Mouse (Mus musculus) cerebellum, adult 9-10 months (tissue): ENCODE data around the gene Kcnip1.

Source experiments
- DNase-seq: peaks from one replicate; pipeline ENCODE4 v3.0.0; 2022

Gene Kcnip1

DNA sequence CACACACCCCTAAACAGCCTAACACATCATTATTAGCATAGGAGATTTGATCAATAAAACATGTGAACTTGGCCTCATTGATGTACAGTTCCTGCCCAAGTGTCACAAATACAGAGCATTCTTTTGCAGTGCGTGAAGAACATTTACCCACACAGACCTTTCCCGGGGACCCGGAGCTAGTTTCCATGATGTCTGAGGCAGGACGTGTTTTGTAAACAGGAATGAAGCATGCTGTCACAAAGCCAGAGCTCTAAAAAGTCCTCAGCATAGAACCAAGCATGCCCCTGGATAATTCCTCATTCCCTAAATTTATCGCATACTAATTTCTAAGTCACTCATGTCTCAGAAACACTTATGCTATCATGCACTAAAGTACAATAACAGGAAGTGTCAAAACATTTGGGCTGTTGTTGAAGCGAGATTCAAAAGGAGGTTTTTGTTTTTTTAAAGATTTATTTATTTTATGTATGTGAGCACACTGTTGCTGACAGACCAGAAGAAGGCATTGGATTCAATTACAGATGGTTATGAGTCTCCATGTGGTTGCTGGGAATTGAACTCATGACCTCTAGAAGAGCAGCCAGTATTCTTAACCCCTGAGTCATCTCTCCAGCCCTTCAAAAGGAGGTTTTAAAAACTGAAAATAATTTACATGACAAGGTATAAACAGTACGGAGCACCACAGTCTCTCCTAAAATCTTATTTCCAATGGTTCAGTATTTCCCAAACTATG, 336.9 kb downstream of the Kcnip1 start:
- no peak for DNase-seq

- no peak for DNase-seq
Measured at GRCm38 (mm10) chr11:33655221-33655620, 337.7 kb downstream of the Kcnip1 start.

GRCm38 (mm10) chr11:33654485-33654884, 338.5 kb downstream of the Kcnip1 start:
- no peak for DNase-seq

DNA sequence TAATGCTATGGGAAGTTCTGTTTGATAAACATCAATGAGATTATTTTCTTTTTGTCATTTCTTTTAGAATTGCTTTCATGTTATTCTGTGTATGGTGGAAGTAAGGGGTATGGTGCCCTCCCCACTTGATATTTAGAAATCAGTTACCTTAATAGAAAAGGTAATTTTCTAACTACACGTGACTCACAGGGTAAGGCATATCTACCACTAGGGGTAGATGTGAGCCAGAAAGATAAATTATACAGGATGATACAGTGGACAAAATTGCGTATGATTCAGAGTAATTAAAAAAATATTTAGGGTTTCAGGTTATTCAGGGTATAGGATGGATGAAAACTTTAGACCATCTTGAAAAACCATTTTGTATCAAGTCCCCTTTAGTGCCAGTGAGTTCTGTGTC, 343.6 kb downstream of the Kcnip1 start:
- no peak for DNase-seq

GRCm38 (mm10) chr11:33637107-33637506, 355.8 kb downstream of the Kcnip1 start:
- DNase-seq: no peak

DNA sequence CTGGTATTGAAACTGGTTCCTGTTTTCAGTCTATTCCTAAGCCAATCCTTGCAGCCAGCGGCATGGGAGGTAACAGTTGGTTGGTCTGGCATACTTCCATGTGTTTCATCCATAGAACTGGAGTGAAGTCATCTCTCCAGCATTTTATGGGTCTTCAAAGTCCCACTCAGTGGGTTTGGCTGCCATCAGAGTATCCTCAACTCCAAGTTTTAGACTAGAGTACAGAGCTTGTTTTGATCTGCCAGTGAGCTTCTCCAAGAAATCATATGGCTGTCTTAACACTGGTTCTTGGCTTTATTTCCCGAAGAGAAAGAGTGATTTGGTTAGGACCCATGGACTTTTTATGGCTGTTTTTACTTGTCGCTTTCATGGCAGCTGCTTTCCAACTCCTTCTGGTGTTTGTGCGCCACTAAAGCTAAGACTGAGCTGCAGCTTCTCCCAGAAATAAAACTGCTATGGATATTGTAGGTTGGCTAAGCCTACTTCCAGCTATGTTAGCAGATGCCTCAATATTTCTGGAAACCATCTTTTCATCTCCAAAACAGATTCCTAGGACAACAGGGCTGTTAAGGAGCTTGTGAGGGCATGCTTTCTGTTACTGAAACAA, 365.7 kb downstream of the Kcnip1 start:
- no peak for DNase-seq

DNA sequence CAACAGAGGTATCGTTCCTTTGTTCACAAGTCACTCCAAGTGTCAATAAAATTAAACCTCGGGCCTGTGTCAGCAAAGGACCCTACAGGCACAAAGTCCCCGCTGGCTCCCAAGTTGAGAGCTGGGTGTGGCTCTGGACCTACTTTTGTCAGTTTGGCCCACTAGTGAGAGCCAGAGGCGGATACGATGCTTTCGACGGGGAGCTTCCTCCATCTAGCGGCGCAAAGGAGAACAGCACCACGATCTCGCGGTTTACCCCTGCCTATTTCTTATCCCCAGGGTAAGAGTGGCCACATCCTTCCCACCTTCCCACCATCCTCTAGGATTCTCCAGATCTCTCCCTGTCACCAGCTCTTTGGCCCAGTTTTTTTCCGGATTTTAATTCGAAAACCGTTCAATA, 378.7 kb downstream of the Kcnip1 start:
- DNase-seq: peak; percentile 54

DNA sequence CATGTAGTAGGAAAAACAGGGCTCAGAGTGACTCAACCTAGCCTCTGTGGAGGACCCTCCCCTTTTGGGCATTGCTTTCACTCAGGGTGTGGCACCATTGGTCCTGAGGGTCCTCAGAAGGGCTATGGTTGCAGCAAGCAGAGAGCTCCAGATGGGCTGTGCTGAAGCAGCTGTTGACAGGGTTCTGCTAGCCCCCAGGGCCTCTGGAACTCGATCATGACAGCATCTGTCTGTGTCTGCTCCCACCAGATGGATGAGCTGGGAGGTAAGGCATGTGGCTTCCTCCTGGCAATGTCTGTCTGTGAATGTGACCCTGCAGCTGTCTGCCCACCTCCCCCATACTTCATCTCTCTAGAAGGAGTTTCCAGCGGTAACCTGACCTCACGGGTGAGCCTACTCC, 385.2 kb downstream of the Kcnip1 start:
- DNase-seq: no peak

- DNase-seq: no peak
Measured at GRCm38 (mm10) chr11:33603174-33603573, 389.8 kb downstream of the Kcnip1 start.

- no peak for DNase-seq
Measured at GRCm38 (mm10) chr11:33598986-33599385, 394.0 kb downstream of the Kcnip1 start, which contains the start of gene D130052B06Rik. Gene D130052B06Rik (plus strand): TSS chr11:33599302.

DNA sequence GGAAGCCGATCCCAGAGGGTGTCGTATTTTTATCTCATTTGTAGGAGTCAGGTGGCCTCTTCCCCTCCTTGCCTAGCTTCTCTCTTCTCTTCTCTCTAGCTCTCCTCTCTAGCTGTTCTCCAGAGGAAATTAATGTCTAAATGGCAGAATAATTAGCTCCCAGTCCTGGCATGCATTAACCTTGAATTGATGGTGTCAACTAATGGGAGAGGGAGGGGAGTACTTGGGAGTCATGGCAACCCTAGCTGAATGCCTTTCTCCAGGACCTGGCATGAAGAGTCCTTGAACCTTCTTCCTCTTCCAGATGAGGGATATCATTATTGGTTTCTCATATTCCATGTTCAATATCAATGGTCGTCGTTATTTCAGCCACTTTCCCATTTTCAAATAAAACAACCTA, 396.3 kb downstream of the Kcnip1 start:
- no peak for DNase-seq

DNA sequence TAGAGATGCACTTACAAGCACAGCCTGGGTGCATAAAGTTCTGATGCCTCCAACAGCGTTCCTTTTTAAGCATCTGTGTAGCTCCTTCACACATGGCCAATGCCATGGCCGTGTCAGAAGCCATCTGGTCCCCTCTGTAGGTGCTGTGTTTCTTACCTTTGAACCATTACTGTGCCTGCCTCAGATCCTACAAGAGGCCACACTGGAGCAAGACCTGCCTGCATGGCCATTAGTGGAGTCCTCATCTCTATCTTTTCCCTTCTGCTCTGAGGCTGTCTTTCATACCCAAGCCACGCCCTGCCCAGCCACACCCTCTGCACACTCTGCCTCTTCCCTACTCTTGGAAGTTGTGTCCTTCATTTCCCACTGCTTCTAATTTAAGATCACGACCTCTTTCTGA, 400.1 kb downstream of the Kcnip1 start:
- DNase-seq: no peak

DNA sequence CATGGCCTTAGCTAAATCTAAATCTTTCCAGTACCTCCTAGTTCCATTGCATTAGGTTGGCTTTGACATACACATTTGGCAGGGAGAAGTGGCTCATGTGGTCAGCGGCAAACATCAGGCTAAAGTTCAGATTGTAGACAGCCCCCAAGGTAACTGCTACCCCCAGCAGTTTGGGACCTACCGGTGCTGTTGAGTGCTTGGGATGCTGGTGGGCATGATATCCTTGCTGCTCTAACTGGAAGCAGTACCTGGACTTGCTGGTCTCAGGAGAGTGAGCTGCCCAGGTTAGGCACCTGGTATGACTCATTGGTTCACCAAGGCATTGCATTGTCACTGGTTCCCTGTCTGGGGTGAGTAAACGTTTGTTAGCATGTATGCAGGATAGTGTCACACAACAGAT, 402.2 kb downstream of the Kcnip1 start:
- DNase-seq: no peak

- DNase-seq: no peak
Measured at GRCm38 (mm10) chr11:33586614-33587013, 406.3 kb downstream of the Kcnip1 start.

- DNase-seq: no peak
Measured at GRCm38 (mm10) chr11:33579621-33580020, 413.3 kb downstream of the Kcnip1 start.
